Mouse (Mus musculus) myocyte (in vitro differentiated cells): ENCODE measurements around the gene Asic2.

ENCODE experiments used
- CEBPB ChIP-seq: IDR thresholded peaks from 2 replicates; pipeline ENCODE4 v1.6.1; 2011; ENCODE audit warnings: mild to moderate bottlenecking, moderate library complexity; ENCODE audit not compliant: poor library complexity, insufficient read depth, severe bottlenecking
- E2F4 ChIP-seq: IDR thresholded peaks from one replicate; pipeline ENCODE4 v1.6.1; 2011; ENCODE audit warnings: mild to moderate bottlenecking, control low read depth, moderate library complexity; ENCODE audit not compliant: insufficient read depth
- MAX ChIP-seq: IDR thresholded peaks from one replicate; pipeline ENCODE4 v1.6.1; 2011; ENCODE audit warnings: low read depth, mild to moderate bottlenecking, control low read depth
- POLR2A ChIP-seq: IDR thresholded peaks from one replicate; pipeline ENCODE4 v1.6.1; 2011; ENCODE audit warnings: low read depth, mild to moderate bottlenecking, control low read depth, moderate library complexity; ENCODE audit not compliant: insufficient read length
- SRF ChIP-seq: IDR thresholded peaks from one replicate; pipeline ENCODE4 v1.6.1; 2011; ENCODE audit warnings: low read depth; ENCODE audit not compliant: control insufficient read depth, insufficient read length

GRCm38 (mm10) chr11:81496446-81496845 lies 471.8 kb downstream of the Asic2 start:
- no peak for TF ChIP-seq CEBPB
- TF ChIP-seq POLR2A: no peak
- TF ChIP-seq E2F4: no peak
- TF ChIP-seq SRF: no peak
- no peak for TF ChIP-seq MAX
